Mouse (Mus musculus) Muller cell, postnatal 12 days (primary cell): ENCODE measurements around the gene Ehhadh.

Experiments
- DNase-seq: peaks from one replicate; pipeline ENCODE4 v3.0.0-alpha.2; 2015; ENCODE audit errors: inconsistent ontology term

The Ehhadh gene

DNA sequence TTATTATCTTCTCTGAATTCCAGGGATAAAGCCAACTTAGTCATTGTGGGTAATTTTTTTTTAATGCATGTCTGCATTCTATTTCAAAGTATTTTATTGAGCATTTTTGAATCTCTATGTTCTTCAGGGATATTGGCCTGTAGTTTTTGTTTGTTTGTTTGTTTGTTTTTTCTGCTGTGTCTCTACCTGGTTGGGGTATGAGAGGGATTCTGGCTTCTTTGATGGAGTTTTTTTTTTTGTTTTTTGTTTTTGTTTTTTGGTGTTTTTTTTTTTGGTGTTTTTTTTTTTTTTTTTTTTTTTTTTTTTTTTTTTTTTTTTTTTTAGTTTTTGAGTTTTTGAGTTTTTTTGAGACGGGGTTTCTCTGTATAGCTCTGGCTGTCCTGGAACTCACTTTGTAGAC, 52.0 kb downstream of the Ehhadh start:
- DNase-seq, result no peak

- DNase-seq, result peak; percentile 80
Observed at GRCm38 (mm10) chr16:21727897-21728364, 59.7 kb downstream of the Ehhadh start.

DNA sequence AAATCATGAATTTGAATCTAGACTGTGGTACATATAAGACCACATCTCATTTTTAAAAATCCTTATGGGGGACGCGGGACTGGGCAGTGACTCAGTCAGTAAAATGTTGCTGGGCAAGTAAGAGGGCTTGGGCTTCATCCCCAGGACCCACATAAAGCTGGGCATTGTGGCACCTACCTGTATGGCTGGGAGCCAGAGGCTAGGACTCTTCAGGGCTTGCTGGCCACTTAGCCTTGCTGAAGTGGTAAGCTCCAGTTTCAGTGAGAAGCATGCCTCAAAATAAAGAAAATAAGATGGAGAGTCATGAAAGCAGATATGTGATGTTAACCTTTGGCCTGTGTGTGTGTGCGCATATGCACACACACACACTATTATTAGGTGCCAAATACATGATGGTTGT, 60.2 kb downstream of the Ehhadh start:
- no peak for DNase-seq

- no peak for DNase-seq
Observed at GRCm38 (mm10) chr16:21724261-21724660, 63.3 kb downstream of the Ehhadh start.

- DNase-seq, result no peak
Observed at GRCm38 (mm10) chr16:21719770-21720169, 67.8 kb downstream of the Ehhadh start.

GRCm38 (mm10) chr16:21714516-21714915, 73.1 kb downstream of the Ehhadh start:
- DNase-seq, result no peak
